Mouse (Mus musculus): ENCODE data around the gene Odf3l2. TPM values are rescaled to one million over a fixed set of nuclear protein-coding genes. Genes with fewer than 3 reads are reported as not detected.

The Odf3l2 gene
- total and polyA plus RNA-seq, 3 experiments = not detected

GRCm38 (mm10) chr10:79613578-79614304 lies 31.8 kb downstream of the Odf3l2 start, which contains the start of gene C2cd4c:
Gene C2cd4c, minus strand, starts transcription at chr10:79614025.
- Histone ChIP-seq H3K4me3 (ENCODE audit: control insufficient read depth in 1 of 2, insufficient read depth in 1 of 2, low read depth in 2 of 2, low read length in 2 of 2) (no peak within 1 kb of the TSS), H3K79me2 (ENCODE audit: control insufficient read depth, insufficient read depth, low read length, poor library complexity) (no peaks in the 10 kb centered on the region), H3K36me3 (ENCODE audit: control insufficient read depth in 1 of 2, insufficient read depth in 2 of 2, low read length in 2 of 2) (no peaks in the 10 kb centered on the region), H3K27ac (ENCODE audit: control insufficient read depth, low read depth, low read length) (no peak within 1 kb of the TSS), H3K27me3 (ENCODE audit: control insufficient read depth in 1 of 2, insufficient read depth in 2 of 2, low read length in 2 of 2) (peaks cover 0 to 1% of the 10 kb centered on the region in 2 experiments; a peak in 1 of 4 replicates), H3K9ac (ENCODE audit: control insufficient read depth, low read depth, low read length, poor library complexity, severe bottlenecking) (no peak within 1 kb of the TSS), H3K9me3 (replicated peaks; ENCODE audit: insufficient read depth, low read length) (no peaks in the 10 kb centered on the region), H3K4me1 (ENCODE audit: control insufficient read depth in 1 of 2, insufficient read depth in 2 of 2, low read length in 2 of 2) (no peaks in the 10 kb centered on the region)
- TF ChIP-seq MYC (IDR thresholded peaks at IDR 0.05; ENCODE audit: low read depth, low read length) (no peak), GABPA (IDR thresholded peaks at IDR 0.05; ENCODE audit: low read depth, low read length) (no peak), JUND (IDR thresholded peaks at IDR 0.05; ENCODE audit: low read depth, low read length) (no peak), UBTF (IDR thresholded peaks at IDR 0.05; ENCODE audit: borderline replicate concordance, insufficient read depth, low read depth, low read length) (no peak)
- DNase-seq (ENCODE audit: low read depth, low spot score) = peak; percentile 61

- Histone ChIP-seq H3K79me2 (ENCODE audit: control insufficient read depth, insufficient read depth, low read length, poor library complexity) (no peaks in the 10 kb centered on the region), H3K36me3 (ENCODE audit: control insufficient read depth in 1 of 2, insufficient read depth in 2 of 2, low read length in 2 of 2) (no peaks in the 10 kb centered on the region), H3K4me1 (ENCODE audit: control insufficient read depth in 1 of 2, insufficient read depth in 2 of 2, low read length in 2 of 2) (no peaks in the 10 kb centered on the region), H3K27me3 (ENCODE audit: control insufficient read depth in 1 of 2, insufficient read depth in 2 of 2, low read length in 2 of 2) (peaks cover 0 to 1% of the 10 kb centered on the region in 2 experiments; a peak in 2 of 4 replicates), H3K9ac (ENCODE audit: control insufficient read depth, low read depth, low read length, poor library complexity, severe bottlenecking) (no peak overlapping the region), H3K9me3 (replicated peaks; ENCODE audit: insufficient read depth, low read length) (no peaks in the 10 kb centered on the region), H3K4me3 (ENCODE audit: control insufficient read depth in 1 of 2, insufficient read depth in 1 of 2, low read depth in 2 of 2, low read length in 2 of 2) (no peak overlapping the region), H3K27ac (ENCODE audit: control insufficient read depth, low read depth, low read length) (no peak overlapping the region)
- no peak for DNase-seq (ENCODE audit: low read depth, low spot score)
- TF ChIP-seq ZNF384 (IDR thresholded peaks at IDR 0.05; ENCODE audit: low read depth, low read length) (no peak), E2F4 (IDR thresholded peaks at IDR 0.05; ENCODE audit: borderline replicate concordance, low read depth, low read length) (no peak), GABPA (IDR thresholded peaks at IDR 0.05; ENCODE audit: low read depth, low read length) (no peak), CTCF (IDR thresholded peaks at IDR 0.05 in 2 of 3, conservative IDR thresholded peaks at IDR 0.05 in 1 of 3; ENCODE audit: control insufficient read depth in 1 of 3, insufficient read depth in 1 of 3, low read depth in 2 of 3, low read length in 3 of 3, poor library complexity in 1 of 3, severe bottlenecking in 1 of 3) (no peak), MXI1 (IDR thresholded peaks at IDR 0.05; ENCODE audit: low read depth, low read length) (no peak), ZMIZ1 (IDR thresholded peaks at IDR 0.05; ENCODE audit: low read depth, low read length) (no peak), KAT2A (conservative IDR thresholded peaks at IDR 0.05; ENCODE audit: low read depth, low read length) (no peak)
Observed at GRCm38 (mm10) chr10:79612192-79613135, 33.1 kb downstream of the Odf3l2 start.

- Histone ChIP-seq H3K36me3 (ENCODE audit: control insufficient read depth in 1 of 2, insufficient read depth in 2 of 2, low read length in 2 of 2) (no peaks in the 10 kb centered on the region), H3K79me2 (ENCODE audit: control insufficient read depth, insufficient read depth, low read length, poor library complexity) (no peaks in the 10 kb centered on the region), H3K27me3 (ENCODE audit: control insufficient read depth in 1 of 2, insufficient read depth in 2 of 2, low read length in 2 of 2) (peaks cover 0 to 1% of the 10 kb centered on the region in 2 experiments; a peak in 2 of 4 replicates), H3K9ac (ENCODE audit: control insufficient read depth, low read depth, low read length, poor library complexity, severe bottlenecking) (no peak overlapping the region), H3K4me3 (ENCODE audit: control insufficient read depth in 1 of 2, insufficient read depth in 1 of 2, low read depth in 2 of 2, low read length in 2 of 2) (no peak overlapping the region), H3K4me1 (ENCODE audit: control insufficient read depth in 1 of 2, insufficient read depth in 2 of 2, low read length in 2 of 2) (no peaks in the 10 kb centered on the region), H3K9me3 (replicated peaks; ENCODE audit: insufficient read depth, low read length) (no peaks in the 10 kb centered on the region), H3K27ac (ENCODE audit: control insufficient read depth, low read depth, low read length) (no peak overlapping the region)
- DNase-seq (ENCODE audit: low read depth, low spot score) = no peak
- no peak for TF ChIP-seq USF1 (IDR thresholded peaks at IDR 0.05; ENCODE audit: low read depth, low read length)
- no peak for TF ChIP-seq TCF12 (IDR thresholded peaks at IDR 0.05; ENCODE audit: low read depth, low read length)
- TF ChIP-seq ZNF384 (IDR thresholded peaks at IDR 0.05; ENCODE audit: low read depth, low read length) = no peak
- TF ChIP-seq RCOR1 (IDR thresholded peaks at IDR 0.05; ENCODE audit: low read depth, low read length) = no peak
- TF ChIP-seq POLR2AphosphoS5 (IDR thresholded peaks at IDR 0.05; ENCODE audit: borderline replicate concordance, low read depth, low read length) = no peak
- TF ChIP-seq CHD1 (IDR thresholded peaks at IDR 0.05; ENCODE audit: low read depth, low read length) = no peak
- TF ChIP-seq NRF1 (IDR thresholded peaks at IDR 0.05; ENCODE audit: insufficient read depth, low read depth, low read length, poor library complexity, severe bottlenecking) = no peak
- no peak for TF ChIP-seq POLR2A (IDR thresholded peaks at IDR 0.05; ENCODE audit: control insufficient read depth in 1 of 2, insufficient read depth in 1 of 2, low read depth in 1 of 2, low read length in 2 of 2, poor library complexity in 1 of 2)
- TF ChIP-seq BHLHE40 (IDR thresholded peaks at IDR 0.05; ENCODE audit: borderline replicate concordance, low read depth, low read length) = no peak
- TF ChIP-seq ZC3H11A (IDR thresholded peaks at IDR 0.05; ENCODE audit: low read depth, low read length) = no peak
- no peak for TF ChIP-seq NELFE (IDR thresholded peaks at IDR 0.05; ENCODE audit: low read depth, low read length)
- no peak for TF ChIP-seq SIN3A (IDR thresholded peaks at IDR 0.05; ENCODE audit: low read length)
- no peak for TF ChIP-seq SMC3 (IDR thresholded peaks at IDR 0.05; ENCODE audit: low read depth, low read length)
- TF ChIP-seq MAX (IDR thresholded peaks at IDR 0.05; ENCODE audit: low read length) = no peak
- no peak for TF ChIP-seq KAT2A (conservative IDR thresholded peaks at IDR 0.05; ENCODE audit: low read depth, low read length)
Observed at GRCm38 (mm10) chr10:79611296-79611695, 34.2 kb downstream of the Odf3l2 start.

Data from MEL (cell line).